Mouse (Mus musculus) kidney, adult 18-20 months (tissue): ENCODE measurements around the gene Cxcr4.
A peak's percentile ranks its signal among the peaks of the same experiment; 100 is the strongest.
"Not testable (repeated sequence)": the region's sequence is repeated elsewhere in the genome, so short reads cannot be mapped to it uniquely, and the experiment has no call there.

Experiments
- DNase-seq: peaks from one replicate; pipeline ENCODE4 v3.0.0; 2021

Gene Cxcr4

GRCm38 (mm10) chr1:128597209-128597782 lies 5.2 kb upstream of the Cxcr4 start:
- DNase-seq = no peak

- DNase-seq = no peak
Observed at GRCm38 (mm10) chr1:128595528-128595927, 3.4 kb upstream of the Cxcr4 start.

DNA sequence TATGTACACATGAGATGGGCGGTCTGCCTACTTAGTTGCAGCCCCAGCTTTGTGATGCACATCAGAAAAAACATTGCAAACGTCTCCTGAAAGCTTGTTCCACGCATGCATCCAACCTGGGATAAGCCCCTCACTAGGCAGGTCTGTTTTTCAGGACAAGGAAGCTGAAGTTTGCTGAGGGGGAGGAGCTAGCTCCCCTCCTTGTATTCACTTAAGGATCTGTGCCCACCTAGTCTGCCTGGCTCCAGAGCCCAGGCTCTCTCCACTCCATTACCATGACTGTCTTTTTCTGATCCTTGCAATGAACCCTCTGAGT lies 3.0 kb upstream of the Cxcr4 start:
- no peak for DNase-seq

GRCm38 (mm10) chr1:128594353-128595104 lies 2.4 kb upstream of the Cxcr4 start:
- no peak for DNase-seq

DNA sequence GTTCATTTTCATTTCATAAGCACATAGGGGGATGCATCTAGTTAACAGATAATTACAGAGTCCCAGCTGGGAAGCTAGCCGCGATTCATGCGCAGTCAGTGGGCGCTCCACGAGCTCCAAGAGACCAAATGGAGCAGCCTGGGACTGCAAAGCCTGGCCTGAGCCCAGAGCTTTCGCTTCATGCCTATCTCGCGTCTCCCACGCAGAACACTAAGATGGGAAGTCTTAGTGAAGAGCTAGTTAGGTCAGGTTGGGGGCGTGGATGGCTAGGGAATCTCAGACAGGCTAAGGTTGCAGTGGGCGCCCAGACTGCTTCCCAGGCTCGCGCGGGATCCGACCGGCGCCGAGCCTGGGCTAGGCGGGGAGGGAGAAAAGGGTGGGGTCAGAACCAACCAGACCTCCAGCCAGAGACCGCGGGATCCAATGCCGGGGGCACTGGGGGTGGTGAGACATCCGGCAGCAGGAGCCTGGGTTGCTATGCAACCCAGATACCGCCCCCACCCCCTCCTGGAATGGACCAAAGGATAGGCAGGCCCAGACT lies 938 bp upstream of the Cxcr4 start:
- no peak for DNase-seq

DNA sequence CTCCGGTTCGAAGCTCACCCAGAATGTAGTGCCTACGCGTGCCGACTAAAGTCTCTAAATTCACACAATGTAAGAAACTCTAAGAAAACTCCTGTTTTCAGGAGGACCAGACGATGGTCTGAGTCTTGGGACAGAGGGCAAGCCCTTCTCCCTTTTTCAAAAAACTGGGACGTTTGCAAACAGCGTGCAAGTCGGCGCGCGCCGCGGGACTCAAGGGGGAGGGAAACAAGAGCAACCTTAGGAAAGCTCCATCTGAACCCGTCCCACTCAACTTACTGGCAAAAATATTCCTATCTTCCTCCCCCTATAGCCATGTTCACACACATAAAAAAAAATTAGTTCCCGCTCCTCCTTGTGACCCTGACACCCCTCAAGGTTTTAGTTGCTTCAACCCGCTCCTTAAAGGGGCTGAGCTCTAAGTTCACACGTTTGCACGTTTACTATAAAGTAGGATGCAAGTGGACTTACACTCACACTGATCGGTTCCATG lies 327 bp downstream of the Cxcr4 start:
- DNase-seq = no peak

- DNase-seq = peak; percentile 29
Observed at GRCm38 (mm10) chr1:128590816-128591720, 1.0 kb downstream of the Cxcr4 start.

- no peak for DNase-seq
Observed at GRCm38 (mm10) chr1:128590011-128590410, 2.1 kb downstream of the Cxcr4 start.

DNA sequence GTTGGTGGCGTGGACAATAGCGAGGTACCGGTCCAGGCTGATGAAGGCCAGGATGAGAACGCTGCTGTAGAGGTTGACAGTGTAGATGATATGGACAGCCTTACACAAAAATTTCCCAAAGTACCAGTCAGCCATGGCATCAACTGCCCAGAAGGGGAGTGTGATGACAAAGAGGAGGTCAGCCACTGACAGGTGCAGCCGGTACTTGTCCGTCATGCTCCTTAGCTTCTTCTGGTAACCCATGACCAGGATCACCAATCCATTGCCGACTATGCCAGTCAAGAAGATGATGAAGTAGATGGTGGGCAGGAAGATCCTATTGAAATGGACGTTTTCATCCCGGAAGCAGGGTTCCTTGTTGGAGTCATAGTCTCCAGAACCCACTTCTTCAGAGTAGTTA lies 2.6 kb downstream of the Cxcr4 start:
- no peak for DNase-seq

DNA sequence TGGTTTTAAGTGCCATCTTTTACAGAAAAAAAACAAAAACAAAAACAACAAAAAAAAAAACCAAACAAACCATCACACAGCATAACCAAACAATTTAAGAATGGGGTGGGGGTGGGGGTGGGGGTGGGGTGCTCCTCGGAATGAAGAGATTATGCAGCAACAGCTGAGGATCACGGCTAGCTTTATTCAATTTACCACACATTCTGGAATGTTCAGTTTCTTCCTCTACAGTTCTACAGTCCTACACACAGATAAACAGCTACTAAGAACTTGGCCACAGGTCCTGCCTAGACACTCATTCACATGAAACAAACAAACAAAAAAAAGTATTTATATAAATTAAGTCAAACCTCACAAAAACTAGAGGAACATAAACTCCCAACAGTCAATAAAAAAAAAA lies 3.8 kb downstream of the Cxcr4 start:
- no peak for DNase-seq

DNA sequence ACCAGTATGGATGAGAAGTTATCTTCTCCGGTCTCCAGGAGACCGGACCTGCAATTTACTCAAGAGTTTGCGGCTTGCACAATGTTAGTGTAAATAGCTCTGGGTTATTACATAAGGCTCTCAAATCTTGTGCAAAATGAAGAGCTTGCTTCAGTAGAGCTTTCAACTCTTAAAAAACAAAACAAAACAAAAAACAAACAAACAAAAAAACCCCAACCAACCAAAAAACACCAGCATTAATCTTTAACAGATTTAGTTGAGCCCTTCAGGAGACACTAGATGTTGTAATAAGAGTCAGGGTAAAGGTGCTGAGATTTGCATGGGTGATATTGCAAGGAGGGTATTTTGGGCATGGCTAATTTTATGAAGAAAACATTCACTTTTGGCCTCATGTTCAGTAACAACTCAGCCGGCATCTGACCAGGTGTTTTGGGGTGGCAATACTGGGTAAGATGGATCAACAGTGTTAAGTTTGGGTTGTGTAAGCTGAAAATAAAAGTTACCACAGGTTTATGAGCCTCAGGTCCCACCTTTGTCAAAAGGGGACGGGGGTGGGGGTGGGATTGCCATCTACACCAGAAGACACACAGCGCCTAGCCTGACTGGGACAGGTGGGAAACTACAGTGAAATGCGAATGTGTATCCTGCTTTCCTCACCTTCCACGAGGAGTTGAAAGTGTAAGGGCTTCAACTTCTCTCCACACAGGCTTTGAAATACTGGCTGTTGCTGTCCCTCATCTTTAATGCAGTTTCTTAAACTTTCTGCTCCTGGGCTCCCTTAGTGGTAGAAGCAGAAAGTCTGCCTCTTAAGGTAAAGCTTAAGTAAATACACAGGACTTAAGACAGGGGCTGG lies 4.9 kb downstream of the Cxcr4 start:
- no peak for DNase-seq

DNA sequence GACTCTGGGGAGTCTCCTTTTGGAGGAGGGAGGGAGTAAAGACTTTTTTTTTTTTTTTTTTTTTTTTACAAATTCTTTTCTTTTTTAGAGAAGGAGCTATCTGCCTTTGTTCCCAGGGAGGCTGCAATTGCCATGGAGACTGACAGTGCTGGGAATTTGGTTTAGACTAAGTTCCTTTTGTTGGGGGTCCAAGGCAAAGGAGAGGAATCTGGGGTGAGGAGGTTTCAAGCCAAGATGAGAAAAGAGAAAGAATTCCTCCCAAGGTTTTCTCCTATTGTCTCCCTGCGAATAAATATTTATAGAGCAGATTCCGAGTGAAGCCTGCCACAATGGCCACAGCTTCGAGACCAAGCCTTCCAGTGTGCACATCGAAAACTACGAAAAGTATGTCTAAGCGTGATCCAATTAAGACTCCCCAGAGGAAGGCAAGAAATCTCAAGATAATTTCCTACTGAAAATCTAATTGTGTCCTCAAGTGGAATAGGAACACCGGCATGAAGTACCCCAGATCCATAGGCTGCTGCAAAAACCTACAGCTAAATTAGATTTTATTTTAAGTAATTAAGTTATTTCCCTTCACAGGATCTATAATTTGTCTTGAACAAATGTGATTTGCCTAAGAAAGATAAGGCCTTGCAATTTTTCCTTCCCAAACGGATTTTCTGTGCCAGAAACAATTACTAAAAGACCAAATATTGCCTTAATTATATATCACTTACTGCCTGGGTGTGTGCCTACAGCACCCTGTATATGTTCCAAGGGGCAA lies 5.7 kb downstream of the Cxcr4 start:
- DNase-seq = no peak

GRCm38 (mm10) chr1:128585396-128586161 lies 6.5 kb downstream of the Cxcr4 start:
- DNase-seq = no peak

GRCm38 (mm10) chr1:128584716-128585115 lies 7.4 kb downstream of the Cxcr4 start:
- DNase-seq = not testable (repeated sequence)

GRCm38 (mm10) chr1:128583279-128583872 lies 8.7 kb downstream of the Cxcr4 start:
- no peak for DNase-seq

GRCm38 (mm10) chr1:128580321-128580720 lies 11.8 kb downstream of the Cxcr4 start:
- DNase-seq = no peak

GRCm38 (mm10) chr1:128578454-128578853 lies 13.6 kb downstream of the Cxcr4 start:
- DNase-seq = no peak

DNA sequence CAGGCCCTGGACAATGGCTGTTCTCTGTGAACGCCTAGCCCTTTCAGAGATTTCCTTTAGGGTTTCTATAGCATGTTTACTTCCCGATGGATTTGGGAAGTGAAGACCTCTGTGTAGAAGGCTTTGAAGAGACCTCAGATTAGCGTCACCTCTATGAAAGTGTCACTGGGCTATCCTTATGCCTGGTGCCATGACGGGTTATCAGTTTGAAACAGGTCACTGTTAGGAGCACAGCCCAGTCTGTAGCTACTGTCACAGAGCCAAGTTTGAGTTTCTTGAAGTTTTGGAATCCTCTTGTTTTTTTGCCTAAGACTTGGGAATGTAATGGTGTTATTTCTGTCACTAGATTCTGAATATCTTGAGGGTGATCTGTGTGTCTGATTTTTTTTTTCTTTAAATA lies 17.0 kb downstream of the Cxcr4 start:
- DNase-seq = no peak

DNA sequence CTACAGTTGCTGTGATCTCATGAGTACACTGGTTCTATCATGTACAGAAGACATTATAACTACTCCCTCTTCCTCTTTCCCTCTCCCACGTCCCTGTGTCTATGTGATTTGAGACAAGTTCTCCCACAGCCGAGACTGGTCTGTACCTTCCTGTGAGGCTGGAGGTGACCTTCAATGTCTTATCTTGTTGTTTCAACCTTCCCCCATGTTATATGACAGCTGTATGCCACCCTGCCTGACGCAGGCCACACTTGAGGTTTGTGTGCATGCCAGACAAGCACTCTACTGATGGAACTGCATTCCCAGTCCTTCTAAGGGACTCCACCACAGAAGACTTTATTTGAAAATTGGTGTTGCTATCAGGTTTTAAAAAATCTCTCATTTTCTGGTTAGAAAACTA lies 21.1 kb downstream of the Cxcr4 start:
- DNase-seq = no peak

GRCm38 (mm10) chr1:128569992-128570648 lies 22.0 kb downstream of the Cxcr4 start:
- no peak for DNase-seq
